Mouse (Mus musculus) thymus, adult 2 months (tissue): ENCODE results near the gene Ptpn1.

Experiments used
- CTCF ChIP-seq: fragments of 200-500 bp; IDR thresholded peaks from 2 replicates; pipeline ENCODE4 v1.5.1; 2012; ENCODE audit warnings: mild to moderate bottlenecking, control low read depth, low read length, moderate library complexity, borderline replicate concordance; ENCODE audit not compliant: control insufficient read depth, poor library complexity, insufficient read depth; ENCODE audit errors: extremely low read depth
- POLR2A ChIP-seq: fragments of 200-500 bp; IDR thresholded peaks from 2 replicates; pipeline ENCODE4 v1.6.1; 2012; ENCODE audit warnings: mild to moderate bottlenecking, low read length, control low read depth, moderate library complexity; ENCODE audit not compliant: control insufficient read depth, poor library complexity, insufficient read depth; ENCODE audit errors: extremely low read depth

GRCm38 (mm10) chr2:167905561-167905960 is 26.3 kb upstream of the Ptpn1 start:
- TF ChIP-seq CTCF = no peak
- TF ChIP-seq POLR2A = no peak
